Mouse (Mus musculus) midbrain, embryonic 14.5 days (tissue): ENCODE measurements at regions not wholly inside any gene's neighbourhood (a gene's known extent, or its start where the extent isn't known, plus 50 kb on each side); places are given as distances from the start of the nearest gene placed in this dataset.

Source experiments
- ATAC-seq: fragments of 200-750 bp; cut with Nextera tagmentation; 2 replicates; pipeline ENCODE4 v1.8.0; 2017; ENCODE audit warnings: moderate number of reproducible peaks, moderate library complexity; ENCODE audit not compliant: low FRiP score, low TSS enrichment
- DNase-seq: peaks from one replicate; pipeline ENCODE4 v3.0.0-alpha.2; 2015
- H3K27ac ChIP-seq: fragments of 300-500 bp; sonication (generic); replicated peaks from 2 replicates; pipeline ENCODE4 v1.5.1; 2014; ENCODE audit warnings: mild to moderate bottlenecking, low read depth, low read length, moderate library complexity
- H3K27me3 ChIP-seq: fragments of 300-500 bp; sonication (generic); 2 replicates; pipeline ENCODE4 v1.6.1; 2014; ENCODE audit warnings: low read length, control low read depth, mixed read lengths; ENCODE audit not compliant: control insufficient read depth, insufficient read depth
- H3K36me3 ChIP-seq: fragments of 300-500 bp; sonication (generic); 2 replicates; pipeline ENCODE4 v1.6.1; 2014; ENCODE audit warnings: low read length, control low read depth; ENCODE audit not compliant: control insufficient read depth, insufficient read depth
- H3K4me1 ChIP-seq: fragments of 300-500 bp; sonication (generic); 2 replicates; pipeline ENCODE4 v1.6.1; 2014; ENCODE audit warnings: mild to moderate bottlenecking, antibody characterized with exemption, low read length, control low read depth; ENCODE audit not compliant: control insufficient read depth, insufficient read depth
- H3K4me2 ChIP-seq: fragments of 300-500 bp; sonication (generic); 2 replicates; pipeline ENCODE4 v1.6.1; 2014; ENCODE audit warnings: mild to moderate bottlenecking, low read length, moderate library complexity
- H3K4me3 ChIP-seq: fragments of 300-500 bp; sonication (generic); replicated peaks from 2 replicates; pipeline ENCODE4 v1.5.1; 2014; ENCODE audit warnings: low read depth, low read length
- H3K9ac ChIP-seq: fragments of 300-500 bp; sonication (generic); replicated peaks from 2 replicates; pipeline ENCODE4 v1.6.1; 2014; ENCODE audit warnings: mild to moderate bottlenecking, low read length, moderate library complexity
- H3K9me3 ChIP-seq: fragments of 300-500 bp; sonication (generic); 2 replicates; pipeline ENCODE4 v1.6.1; 2016; ENCODE audit warnings: low read length, control low read depth, mixed read lengths; ENCODE audit not compliant: control insufficient read depth
- WGBS: fragments of 180-500 bp; shearing (Covaris S2); extraction: QIAGEN DNeasy Blood & Tissue Kit; methylation state at CpG from one replicate; pipeline ENCODE4 v1.1.7; 2014; 5-methylcytosine and 5-hydroxymethylcytosine counted together

DNA sequence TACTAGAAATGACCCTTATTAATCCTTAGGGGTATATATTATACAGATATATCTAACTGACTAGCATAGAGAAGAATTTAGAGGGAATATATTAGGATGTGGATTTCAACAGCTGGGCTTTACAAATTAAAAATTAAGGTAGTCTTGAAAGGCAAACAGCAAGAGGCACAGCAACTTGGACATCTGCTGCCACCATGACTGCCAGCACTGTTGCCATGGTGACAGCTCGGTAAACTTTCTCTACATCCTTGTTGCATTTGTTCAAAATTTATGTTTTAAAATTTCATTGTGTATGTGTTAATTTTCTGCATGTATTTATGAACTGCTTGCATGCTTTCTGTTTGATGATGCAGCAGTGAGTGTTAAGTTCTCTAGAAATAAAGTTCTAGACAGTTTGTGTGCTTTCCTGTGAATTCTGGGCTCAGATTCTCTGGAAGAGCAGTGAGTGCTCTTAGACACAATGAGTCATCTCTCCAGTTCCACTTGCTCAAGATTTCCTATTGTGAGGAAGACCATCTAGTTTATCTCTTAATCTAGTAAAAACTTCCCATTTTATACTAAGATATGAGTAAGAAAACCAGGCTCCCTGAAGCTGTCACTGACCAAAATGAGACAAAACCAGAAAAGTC is 99.4 kb upstream of the Pclo start:
- H3K9me3 ChIP-seq: no peaks in the 10 kb centered on the region
- WGBS: 55% methylated on average over 1 of the region's 1 CpGs
- no peaks in the 10 kb centered on the region for H3K36me3 ChIP-seq
- H3K27me3 ChIP-seq: no peaks in the 10 kb centered on the region
- no peak overlapping the region for H3K27ac ChIP-seq
- H3K4me2 ChIP-seq: no peak overlapping the region
- H3K4me3 ChIP-seq: no peak overlapping the region
- DNase-seq (no peak), ATAC-seq (no peak)
- H3K9ac ChIP-seq: no peak overlapping the region
- no peaks in the 10 kb centered on the region for H3K4me1 ChIP-seq

- ATAC-seq (no peak), DNase-seq (no peak)
- H3K27me3 ChIP-seq: no peaks in the 10 kb centered on the region
- H3K4me2 ChIP-seq: no peak overlapping the region
- H3K9ac ChIP-seq: no peak overlapping the region
- H3K4me1 ChIP-seq: no peaks in the 10 kb centered on the region
- H3K9me3 ChIP-seq: no peaks in the 10 kb centered on the region
- WGBS: 79% methylated on average over 5 of the region's 5 CpGs
- H3K36me3 ChIP-seq: no peaks in the 10 kb centered on the region
- H3K27ac ChIP-seq: no peak overlapping the region
- H3K4me3 ChIP-seq: no peak overlapping the region
These were observed 61.6 kb upstream of the Pclo start for GRCm38 (mm10) chr5:14453082-14453481.
